Mouse (Mus musculus) heart, embryonic 16.5 days (tissue): ENCODE results near the gene Prss33. TPM values are rescaled to one million over a fixed set of nuclear protein-coding genes. Genes with fewer than 3 reads are reported as not detected.

ENCODE experiments used
- ATAC-seq: fragments of 200-750 bp; cut with Nextera tagmentation; replicated peaks from 2 replicates; pipeline ENCODE4 v1.8.0; 2017; ENCODE audit warnings: moderate number of reproducible peaks; ENCODE audit not compliant: insufficient read depth, low FRiP score; ENCODE audit errors: extremely low read depth
- H3K27ac ChIP-seq: fragments of 300-500 bp; sonication (generic); 2 replicates; pipeline ENCODE4 v1.5.1; 2014; ENCODE audit warnings: mild to moderate bottlenecking, low read length, control low read depth, moderate library complexity
- H3K27me3 ChIP-seq: fragments of 300-500 bp; sonication (generic); 2 replicates; pipeline ENCODE4 v1.6.1; 2014; ENCODE audit warnings: low read length, mixed read lengths; ENCODE audit not compliant: control insufficient read depth, insufficient read depth
- H3K36me3 ChIP-seq: fragments of 300-500 bp; sonication (generic); 2 replicates; pipeline ENCODE4 v1.6.1; 2014; ENCODE audit not compliant: control insufficient read depth, insufficient read depth
- H3K4me1 ChIP-seq: fragments of 300-500 bp; sonication (generic); 2 replicates; pipeline ENCODE4 v1.6.1; 2014; ENCODE audit warnings: low read length, mixed read lengths; ENCODE audit not compliant: control insufficient read depth, insufficient read depth
- H3K4me2 ChIP-seq: fragments of 300-500 bp; sonication (generic); 2 replicates; pipeline ENCODE4 v1.6.1; 2014; ENCODE audit warnings: low read depth, mild to moderate bottlenecking, control low read depth, low read length
- H3K4me3 ChIP-seq: fragments of 300-500 bp; sonication (generic); 2 replicates; pipeline ENCODE4 v1.5.1; 2014; ENCODE audit warnings: mild to moderate bottlenecking, control low read depth, low read length
- H3K9ac ChIP-seq: fragments of 300-500 bp; sonication (generic); 2 replicates; pipeline ENCODE4 v1.6.1; 2014; ENCODE audit warnings: low read length, control low read depth
- H3K9me3 ChIP-seq: fragments of 300-500 bp; sonication (generic); replicated peaks from 2 replicates; pipeline ENCODE4 v1.6.1; 2016; ENCODE audit warnings: low read length; ENCODE audit not compliant: control insufficient read depth
- WGBS: fragments of 180-500 bp; shearing (Covaris S2); extraction: QIAGEN DNeasy Blood & Tissue Kit; methylation state at CpG from one replicate; pipeline ENCODE4 v1.1.7; 2014; 5-methylcytosine and 5-hydroxymethylcytosine counted together
- polyA plus RNA-seq: library from polyadenylated mRNA; unstranded; fragments of >200 nt; fragmentation: Nextera tagmentation; extraction: Ambion mirVana; gene quantifications from 2 replicates; pipeline ENCODE4 v1.2.1, GENCODE M21; 2015

The Prss33 gene
- polyA plus RNA-seq, 1 experiment from 2014 or later = not detected

DNA sequence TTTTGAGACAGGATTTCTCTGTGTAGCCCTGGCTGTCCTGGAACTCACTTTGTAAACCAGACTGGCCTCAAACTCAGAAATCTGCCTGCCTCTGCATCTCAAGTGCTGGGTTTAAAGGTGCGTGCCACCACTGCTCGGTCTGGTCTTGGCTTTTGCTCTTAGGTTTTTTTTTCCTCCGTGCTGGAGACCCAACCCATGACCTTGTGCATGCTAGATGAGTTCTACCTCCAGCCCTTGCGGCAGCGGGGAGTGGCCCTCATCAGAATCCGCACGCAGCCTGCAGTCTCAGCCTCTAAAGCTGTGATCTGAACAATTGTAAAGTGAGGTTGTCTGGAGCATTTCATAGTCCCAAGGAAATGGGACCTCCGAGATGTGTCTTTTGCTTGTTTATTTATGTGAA is 40.5 kb downstream of the Prss33 start:
- Histone ChIP-seq H3K27ac (no peak overlapping the region), H3K4me2 (no peak overlapping the region), H3K27me3 (no peaks in the 10 kb centered on the region), H3K4me3 (no peak overlapping the region), H3K4me1 (peaks cover 6% of the 10 kb centered on the region), H3K36me3 (no peaks in the 10 kb centered on the region), H3K9ac (no peak overlapping the region), H3K9me3 (no peaks in the 10 kb centered on the region)
- ATAC-seq = no peak
- WGBS = 92% methylated on average over 8 of the region's 8 CpGs

DNA sequence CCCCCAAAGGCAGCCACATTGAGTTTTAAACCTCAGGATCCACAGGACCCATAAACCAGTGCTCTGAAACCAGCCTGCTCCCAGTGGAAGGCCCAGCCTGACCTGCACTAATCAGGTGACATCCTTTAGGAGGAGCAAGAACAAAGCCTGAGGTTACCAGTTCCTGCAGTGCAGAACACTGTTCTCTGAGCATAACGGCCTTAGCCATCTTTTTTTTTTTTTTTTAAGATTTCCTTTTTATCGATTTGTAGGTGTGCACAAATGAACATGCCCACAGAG is 44.8 kb downstream of the Prss33 start:
- peak overlapping the region; percentile 92 for H3K9ac ChIP-seq
- H3K27me3 ChIP-seq = no peaks in the 10 kb centered on the region
- no peak; the same call in 1 of the 2 replicates for ATAC-seq
- no peaks in the 10 kb centered on the region for H3K36me3 ChIP-seq
- peak overlapping the region; percentile 65 for H3K4me3 ChIP-seq
- no peaks in the 10 kb centered on the region for H3K9me3 ChIP-seq
- H3K4me2 ChIP-seq = peak overlapping the region; percentile 90
- peak overlapping the region; percentile 89 for H3K27ac ChIP-seq
- peaks cover 15% of the 10 kb centered on the region for H3K4me1 ChIP-seq
- 45% methylated on average over 2 of the region's 2 CpGs for WGBS

DNA sequence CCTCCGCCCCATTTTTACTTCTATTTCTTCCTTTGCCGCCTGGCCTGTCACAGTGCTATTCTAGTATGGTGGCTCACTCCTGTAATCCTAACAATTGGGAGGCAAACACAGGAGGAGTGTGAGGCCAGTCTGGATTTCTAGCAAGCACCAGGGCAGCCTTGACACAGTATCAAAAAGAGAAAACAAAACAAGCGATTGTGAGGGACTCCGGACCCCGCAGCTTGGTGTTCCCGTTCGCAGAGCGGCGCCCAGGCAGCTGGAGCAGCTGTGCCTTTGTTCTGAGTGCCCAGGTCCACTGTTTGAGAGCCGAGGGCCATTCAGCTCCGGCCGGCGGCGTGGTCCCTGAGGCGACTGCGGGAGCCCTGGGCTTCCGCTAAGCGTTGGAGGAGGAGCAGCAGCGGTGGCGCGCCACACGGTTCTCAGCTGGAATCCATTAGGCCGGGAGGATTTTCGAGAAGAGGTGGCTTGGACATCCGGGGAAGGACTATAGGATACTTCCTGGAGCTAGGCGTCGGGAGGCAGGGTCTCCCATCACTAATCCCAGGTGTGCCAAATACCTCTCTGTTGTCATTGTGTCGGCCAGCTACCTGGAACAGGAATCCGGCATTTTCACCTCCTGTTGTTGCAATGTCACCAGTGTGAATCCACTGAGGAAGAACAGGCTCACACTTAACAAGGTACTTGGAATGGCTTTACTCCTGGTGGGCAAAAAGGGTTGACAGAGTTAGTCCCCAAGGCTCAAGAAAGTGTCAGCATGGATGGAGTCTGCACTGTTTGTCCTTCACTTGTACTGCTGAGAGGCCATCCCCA is 45.4 kb downstream of the Prss33 start, which contains the start of gene Srrm2:
Srrm2 (plus strand) TSS at position 264 of the 810 bp plus-strand sequence.
- no peaks in the 10 kb centered on the region for H3K27me3 ChIP-seq
- peaks cover 15% of the 10 kb centered on the region for H3K4me1 ChIP-seq
- peak within 1 kb of the TSS; percentile 89 for H3K27ac ChIP-seq
- H3K36me3 ChIP-seq = no peaks in the 10 kb centered on the region
- ATAC-seq = peak; percentile 68; the same call in 1 of the 2 replicates
- peak within 1 kb of the TSS; percentile 65 for H3K4me3 ChIP-seq
- 3% methylated on average over 29 of the region's 29 CpGs for WGBS
- H3K9me3 ChIP-seq = no peaks in the 10 kb centered on the region
- peak within 1 kb of the TSS; percentile 92 for H3K9ac ChIP-seq
- peak within 1 kb of the TSS; percentile 90 for H3K4me2 ChIP-seq

DNA sequence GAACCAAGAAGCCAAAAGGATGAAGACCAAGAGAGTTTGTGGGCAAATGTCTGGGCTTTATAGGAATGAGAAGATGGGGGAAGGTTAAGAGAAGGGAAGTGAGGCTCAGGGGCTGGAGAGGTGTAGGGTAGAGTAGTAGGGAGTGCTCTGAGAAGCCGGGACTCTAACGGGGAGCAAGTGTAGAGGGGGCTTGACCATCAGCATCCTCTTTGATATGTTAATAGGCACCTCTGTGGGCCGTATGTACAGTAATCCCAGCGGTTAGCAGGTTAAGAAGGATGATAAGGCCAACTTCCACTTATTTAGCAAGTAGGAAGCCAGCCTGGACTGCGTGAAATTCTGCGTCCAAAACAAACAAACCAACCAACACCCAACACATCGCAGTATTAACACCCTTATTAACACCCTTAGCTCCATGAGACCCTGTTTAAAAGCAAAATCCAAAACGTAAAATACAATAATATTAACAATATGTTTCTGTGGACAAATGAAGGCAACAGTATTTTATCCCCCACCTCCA is 46.0 kb downstream of the Prss33 start:
- peak overlapping the region; percentile 89 for H3K27ac ChIP-seq
- H3K4me2 ChIP-seq = peak overlapping the region; percentile 90
- 20% methylated on average over 8 of the region's 8 CpGs for WGBS
- H3K9me3 ChIP-seq = no peaks in the 10 kb centered on the region
- peak overlapping the region; percentile 92 for H3K9ac ChIP-seq
- H3K4me1 ChIP-seq = peaks cover 15% of the 10 kb centered on the region
- no peaks in the 10 kb centered on the region for H3K27me3 ChIP-seq
- H3K36me3 ChIP-seq = no peaks in the 10 kb centered on the region
- ATAC-seq = no peak
- H3K4me3 ChIP-seq = peak overlapping the region; percentile 65

DNA sequence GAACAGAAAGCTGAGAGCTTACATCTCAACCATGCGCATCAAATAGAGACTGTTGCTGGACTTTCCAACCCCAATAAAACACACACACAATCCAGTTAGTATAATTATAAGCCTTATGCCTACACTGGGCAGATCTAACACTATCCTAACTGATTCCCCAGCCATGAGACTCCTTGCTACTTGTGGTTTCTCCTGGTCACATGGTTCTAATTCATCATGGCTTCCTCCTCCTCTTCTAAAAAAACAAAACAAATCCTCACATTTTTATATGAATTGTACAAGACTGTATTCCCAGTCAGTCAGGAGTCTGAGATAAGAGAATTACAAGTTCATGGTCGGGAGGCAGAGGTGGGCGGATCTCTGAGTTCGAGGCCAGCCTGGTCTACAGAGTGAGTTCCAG is 46.9 kb downstream of the Prss33 start:
- H3K27me3 ChIP-seq = no peaks in the 10 kb centered on the region

DNA sequence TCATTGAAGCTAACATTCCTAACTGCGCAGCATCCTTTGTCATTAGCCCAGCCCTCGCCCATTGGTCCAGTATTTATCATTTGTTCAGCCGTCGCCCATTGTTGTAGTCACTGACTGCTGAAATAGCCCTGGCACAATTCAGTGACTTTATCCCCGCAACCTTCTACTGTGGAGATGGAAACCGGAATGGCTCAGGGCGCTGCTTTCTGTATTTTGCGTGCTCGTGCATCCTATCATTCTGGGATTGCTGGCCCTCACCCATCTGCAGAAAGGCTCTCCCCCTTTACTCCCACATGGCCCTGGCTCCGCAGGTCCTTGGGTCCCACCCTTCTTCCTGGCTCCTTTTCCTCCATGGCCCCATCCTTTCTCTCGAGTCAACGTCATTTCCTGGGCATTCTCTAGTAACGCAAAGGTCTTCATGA is 49.3 kb downstream of the Prss33 start:
- 25% methylated on average over 13 of the region's 13 CpGs for WGBS
- no peak for ATAC-seq
- Histone ChIP-seq H3K9me3 (no peaks in the 10 kb centered on the region), H3K9ac (peak overlapping the region; percentile 73; the same call in 1 of the 2 replicates), H3K4me3 (peak overlapping the region; percentile 58), H3K4me2 (peak overlapping the region; percentile 92), H3K4me1 (peaks cover 15% of the 10 kb centered on the region), H3K27me3 (no peaks in the 10 kb centered on the region), H3K27ac (no peak overlapping the region), H3K36me3 (no peaks in the 10 kb centered on the region)

More for the DNA sequence above, 46.9 kb downstream of the Prss33 start:
- Histone ChIP-seq H3K27ac (no peak overlapping the region), H3K4me2 (no peak overlapping the region), H3K4me3 (no peak overlapping the region), H3K9ac (no peak overlapping the region), H3K36me3 (no peaks in the 10 kb centered on the region), H3K4me1 (peaks cover 15% of the 10 kb centered on the region), H3K9me3 (no peaks in the 10 kb centered on the region)
- no peak for ATAC-seq
- WGBS = 84% methylated on average over 4 of the region's 4 CpGs

DNA sequence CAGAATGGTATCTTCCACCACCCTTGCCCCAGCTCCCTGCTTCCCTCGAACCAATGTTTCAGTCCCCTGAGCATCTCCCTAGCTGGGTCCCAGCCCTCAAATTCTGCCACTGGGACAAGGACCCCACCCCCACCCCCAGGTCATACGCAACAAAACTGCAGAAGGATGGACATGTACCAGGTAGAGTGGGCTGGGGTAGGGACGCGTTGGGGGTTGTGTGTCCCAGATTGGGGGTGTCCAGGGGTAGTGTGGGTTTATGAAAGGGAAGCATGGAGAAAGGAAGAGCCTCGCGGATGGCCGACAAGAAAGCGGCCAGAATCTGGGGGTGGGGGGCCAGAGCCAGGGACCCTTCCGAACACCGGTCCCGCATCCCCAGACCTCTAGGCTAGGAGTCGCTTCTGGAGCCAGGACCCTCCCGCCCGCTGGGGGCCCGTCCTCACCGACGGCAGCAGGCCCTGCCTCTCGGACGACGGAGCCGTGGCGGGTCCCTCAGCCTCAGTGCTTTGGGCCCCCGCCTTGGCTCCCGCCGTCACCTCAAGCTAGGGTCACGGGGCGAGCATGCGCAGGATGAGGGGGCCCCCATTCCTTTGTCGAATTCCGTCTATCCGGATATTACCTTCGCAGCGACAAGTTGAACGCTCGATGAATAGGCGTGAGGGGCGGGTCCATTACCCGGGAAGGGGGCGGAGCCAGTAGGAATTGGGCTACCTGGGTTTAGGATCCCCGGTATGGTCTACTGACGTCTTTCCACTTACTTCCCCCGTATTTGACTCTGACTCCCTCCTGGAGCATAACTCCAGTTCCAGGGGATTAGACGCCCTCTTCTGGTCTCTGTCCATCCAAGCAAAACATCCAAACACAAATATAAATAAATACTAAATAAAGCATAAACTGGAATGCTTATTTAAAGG is 50.0 kb downstream of the Prss33 start, which contains the start of gene Flywch2:
Flywch2 (minus strand) TSS at position 521 of the 911 bp plus-strand sequence.
- no peaks in the 10 kb centered on the region for H3K9me3 ChIP-seq
- 3% methylated on average over 43 of the region's 43 CpGs for WGBS
- H3K27ac ChIP-seq = no peak within 1 kb of the TSS
- peaks cover 11% of the 10 kb centered on the region for H3K4me1 ChIP-seq
- H3K4me2 ChIP-seq = peak within 1 kb of the TSS; percentile 92
- no peaks in the 10 kb centered on the region for H3K27me3 ChIP-seq
- H3K9ac ChIP-seq = peak within 1 kb of the TSS; percentile 73
- ATAC-seq = peak; percentile 66
- H3K36me3 ChIP-seq = no peaks in the 10 kb centered on the region
- H3K4me3 ChIP-seq = peak within 1 kb of the TSS; percentile 58

DNA sequence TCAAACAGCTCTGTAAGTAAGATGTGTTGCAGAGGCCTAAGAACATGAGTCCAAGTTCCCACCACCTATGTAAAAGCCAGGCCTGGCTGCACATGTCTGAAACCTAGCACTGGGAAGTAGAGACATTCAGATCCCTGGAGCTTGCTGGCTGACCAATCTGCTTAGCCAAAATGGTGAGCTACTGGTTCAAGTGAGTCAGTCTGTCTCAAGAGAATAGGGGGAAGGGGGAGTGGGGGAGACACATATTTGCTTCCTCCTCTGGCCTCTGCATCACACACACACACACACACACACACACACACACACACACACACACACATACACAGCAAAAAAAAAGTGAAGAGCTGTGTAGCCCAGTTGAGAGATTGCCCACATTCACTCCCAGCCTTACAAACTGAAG is 52.5 kb downstream of the Prss33 start:
- H3K27me3 ChIP-seq = no peaks in the 10 kb centered on the region
- H3K4me2 ChIP-seq = no peak overlapping the region
- no peak overlapping the region for H3K9ac ChIP-seq
- ATAC-seq = no peak
- no peak overlapping the region for H3K27ac ChIP-seq
- no peaks in the 10 kb centered on the region for H3K4me1 ChIP-seq
- H3K4me3 ChIP-seq = no peak overlapping the region
- H3K9me3 ChIP-seq = no peaks in the 10 kb centered on the region
- no peaks in the 10 kb centered on the region for H3K36me3 ChIP-seq
